Mouse (Mus musculus) cortical plate, adult 2 months (tissue): ENCODE results near the gene Plgrkt.

Experiments used
- CTCF ChIP-seq: fragments of 200-500 bp; IDR thresholded peaks from 2 replicates; pipeline ENCODE4 v1.5.1; 2011; ENCODE audit warnings: mild to moderate bottlenecking, control low read depth, low read length; ENCODE audit not compliant: insufficient read depth; ENCODE audit errors: extremely low read depth
- POLR2A ChIP-seq: fragments of 200-500 bp; IDR thresholded peaks from 2 replicates; pipeline ENCODE4 v1.6.1; 2011; ENCODE audit warnings: mild to moderate bottlenecking, low read length, control low read depth; ENCODE audit not compliant: insufficient read depth; ENCODE audit errors: extremely low read depth

DNA sequence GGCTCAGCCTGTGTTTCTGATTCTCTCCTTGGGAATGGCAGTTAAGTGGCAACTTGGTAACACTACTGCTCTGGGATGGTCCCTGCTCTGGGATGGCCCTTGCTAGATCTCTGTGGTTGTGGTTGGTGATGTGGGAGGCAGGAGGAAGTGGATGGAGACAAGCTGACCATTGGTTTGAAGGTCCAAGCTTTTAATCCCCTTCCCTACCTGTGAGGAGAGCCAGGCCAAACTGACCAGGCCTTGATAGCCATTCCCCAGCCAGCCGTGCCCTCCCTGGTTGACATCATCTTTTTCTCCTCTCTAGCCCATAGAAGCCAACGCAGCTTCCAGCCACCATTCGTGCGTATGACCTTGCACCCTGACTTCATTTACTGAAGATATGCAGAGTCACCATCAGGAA, 35.4 kb upstream of the Plgrkt start:
- no peak for TF ChIP-seq POLR2A
- TF ChIP-seq CTCF, result no peak
